Mouse (Mus musculus) heart, embryonic 16.5 days (tissue): ENCODE data around the gene Mnd1. TPM values are rescaled to one million over a fixed set of nuclear protein-coding genes. Genes with fewer than 3 reads are reported as not detected.

ENCODE experiments used
- ATAC-seq: fragments of 200-750 bp; cut with Nextera tagmentation; replicated peaks from 2 replicates; pipeline ENCODE4 v1.8.0; 2017; ENCODE audit warnings: moderate number of reproducible peaks; ENCODE audit not compliant: insufficient read depth, low FRiP score; ENCODE audit errors: extremely low read depth
- H3K27ac ChIP-seq: fragments of 300-500 bp; sonication (generic); 2 replicates; pipeline ENCODE4 v1.5.1; 2014; ENCODE audit warnings: mild to moderate bottlenecking, low read length, control low read depth, moderate library complexity
- H3K27me3 ChIP-seq: fragments of 300-500 bp; sonication (generic); 2 replicates; pipeline ENCODE4 v1.6.1; 2014; ENCODE audit warnings: low read length, mixed read lengths; ENCODE audit not compliant: control insufficient read depth, insufficient read depth
- H3K36me3 ChIP-seq: fragments of 300-500 bp; sonication (generic); 2 replicates; pipeline ENCODE4 v1.6.1; 2014; ENCODE audit not compliant: control insufficient read depth, insufficient read depth
- H3K4me1 ChIP-seq: fragments of 300-500 bp; sonication (generic); 2 replicates; pipeline ENCODE4 v1.6.1; 2014; ENCODE audit warnings: low read length, mixed read lengths; ENCODE audit not compliant: control insufficient read depth, insufficient read depth
- H3K4me2 ChIP-seq: fragments of 300-500 bp; sonication (generic); 2 replicates; pipeline ENCODE4 v1.6.1; 2014; ENCODE audit warnings: low read depth, mild to moderate bottlenecking, control low read depth, low read length
- H3K4me3 ChIP-seq: fragments of 300-500 bp; sonication (generic); 2 replicates; pipeline ENCODE4 v1.5.1; 2014; ENCODE audit warnings: mild to moderate bottlenecking, control low read depth, low read length
- H3K9ac ChIP-seq: fragments of 300-500 bp; sonication (generic); 2 replicates; pipeline ENCODE4 v1.6.1; 2014; ENCODE audit warnings: low read length, control low read depth
- H3K9me3 ChIP-seq: fragments of 300-500 bp; sonication (generic); replicated peaks from 2 replicates; pipeline ENCODE4 v1.6.1; 2016; ENCODE audit warnings: low read length; ENCODE audit not compliant: control insufficient read depth
- WGBS: fragments of 180-500 bp; shearing (Covaris S2); extraction: QIAGEN DNeasy Blood & Tissue Kit; methylation state at CpG from one replicate; pipeline ENCODE4 v1.1.7; 2014; 5-methylcytosine and 5-hydroxymethylcytosine counted together
- polyA plus RNA-seq: library from polyadenylated mRNA; unstranded; fragments of >200 nt; fragmentation: Nextera tagmentation; extraction: Ambion mirVana; gene quantifications from 2 replicates; pipeline ENCODE4 v1.2.1, GENCODE M21; 2015

Gene Mnd1
- polyA plus RNA-seq, 1 experiment from 2014 or later: 10.6 TPM

DNA sequence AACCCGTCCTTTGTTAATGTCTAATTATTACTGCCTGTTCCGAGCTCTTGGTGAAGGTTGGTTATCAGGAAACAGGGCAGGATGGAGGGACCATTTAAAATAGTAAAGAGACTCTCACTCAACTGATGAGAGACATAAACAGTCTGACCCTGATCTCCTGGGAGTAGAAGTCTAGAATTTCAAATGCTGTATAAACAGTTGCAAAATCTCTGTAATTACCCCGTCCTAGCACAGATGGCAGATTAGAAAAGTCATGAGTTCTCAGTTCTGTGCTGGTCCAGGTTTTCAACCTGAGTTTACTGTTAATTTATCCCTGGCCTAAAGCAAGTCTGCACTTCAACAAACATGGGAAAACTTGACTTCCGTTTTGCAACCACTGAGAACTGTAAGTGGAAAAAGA, 95.5 kb downstream of the Mnd1 start:
- H3K4me2 ChIP-seq: peak overlapping the region; percentile 28; the same call in 1 of the 2 replicates
- 35% methylated on average over 4 of the region's 4 CpGs for whole genome bisulfite sequencing

DNA sequence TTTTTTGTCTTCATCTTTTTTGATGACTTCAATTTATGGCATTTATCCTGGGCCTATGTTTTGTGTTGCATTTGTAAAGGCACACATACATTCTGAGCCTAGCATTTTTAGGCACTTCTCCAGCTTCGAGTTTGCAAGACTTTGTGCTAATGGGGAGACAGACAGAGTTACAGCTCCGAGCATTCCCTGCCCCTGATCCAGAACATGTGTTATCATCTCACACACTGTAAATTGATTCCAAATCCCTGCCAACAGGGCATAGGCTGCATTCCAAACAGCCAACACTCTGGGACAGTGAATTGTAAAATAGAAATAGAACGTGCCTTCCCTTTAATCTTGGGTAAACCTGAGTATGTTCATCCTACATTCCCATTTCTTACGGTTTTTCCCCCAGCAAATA, 95.9 kb downstream of the Mnd1 start:
- H3K4me2 ChIP-seq: peak overlapping the region; percentile 28; the same call in 1 of the 2 replicates
- no peaks in the 10 kb centered on the region for H3K27me3 ChIP-seq
- no peak overlapping the region for H3K4me3 ChIP-seq
- 21% methylated on average over 4 of the region's 4 CpGs for WGBS
- peaks cover 22% of the 10 kb centered on the region for H3K4me1 ChIP-seq
- H3K36me3 ChIP-seq: no peaks in the 10 kb centered on the region
- H3K9ac ChIP-seq: no peak overlapping the region
- peak overlapping the region; percentile 77 for H3K27ac ChIP-seq
- peaks cover 4% of the 10 kb centered on the region; the same call in 1 of the 2 replicates for H3K9me3 ChIP-seq
- ATAC-seq: 0 out of 2 replicates have a peak, but pooled peaks have one; percentile 73

More for the DNA sequence above, 95.5 kb downstream of the Mnd1 start:
- Histone ChIP-seq H3K27ac (peak overlapping the region; percentile 77), H3K4me3 (no peak overlapping the region), H3K27me3 (no peaks in the 10 kb centered on the region), H3K9ac (no peak overlapping the region), H3K36me3 (no peaks in the 10 kb centered on the region), H3K4me1 (peaks cover 22% of the 10 kb centered on the region), H3K9me3 (peaks cover 4% of the 10 kb centered on the region; the same call in 1 of the 2 replicates)
- ATAC-seq: no peak

DNA sequence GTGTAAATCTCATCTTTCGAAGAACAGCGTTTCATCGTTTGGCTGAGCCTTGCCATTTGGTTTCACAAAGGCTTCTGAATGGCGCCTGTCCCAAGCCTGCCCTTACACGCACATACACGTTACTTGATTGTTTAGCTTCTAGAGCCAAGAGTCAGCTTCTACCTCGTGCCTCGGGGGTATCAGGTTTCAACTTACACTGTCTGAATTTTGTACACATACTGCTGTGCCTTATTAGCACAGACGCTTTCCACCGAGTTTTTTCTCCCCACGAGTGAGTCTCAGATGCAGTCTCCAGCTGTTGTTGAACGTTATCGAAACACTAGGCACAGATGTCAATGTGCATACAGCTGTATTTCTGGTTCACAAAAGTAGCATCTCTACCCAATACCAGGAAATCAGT, 96.3 kb downstream of the Mnd1 start:
- H3K27me3 ChIP-seq: no peaks in the 10 kb centered on the region
- no peaks in the 10 kb centered on the region for H3K36me3 ChIP-seq
- H3K4me3 ChIP-seq: no peak overlapping the region
- peaks cover 22% of the 10 kb centered on the region for H3K4me1 ChIP-seq
- 48% methylated on average over 13 of the region's 13 CpGs for WGBS
- H3K27ac ChIP-seq: peak overlapping the region; percentile 77
- peak; percentile 65; the same call in 1 of the 2 replicates for ATAC-seq
- peak overlapping the region; percentile 30; the same call in 1 of the 2 replicates for H3K4me2 ChIP-seq
- peaks cover 4% of the 10 kb centered on the region; the same call in 1 of the 2 replicates for H3K9me3 ChIP-seq
- H3K9ac ChIP-seq: 0 out of 2 replicates have a peak overlapping the region, but pooled peaks have one; percentile 15

DNA sequence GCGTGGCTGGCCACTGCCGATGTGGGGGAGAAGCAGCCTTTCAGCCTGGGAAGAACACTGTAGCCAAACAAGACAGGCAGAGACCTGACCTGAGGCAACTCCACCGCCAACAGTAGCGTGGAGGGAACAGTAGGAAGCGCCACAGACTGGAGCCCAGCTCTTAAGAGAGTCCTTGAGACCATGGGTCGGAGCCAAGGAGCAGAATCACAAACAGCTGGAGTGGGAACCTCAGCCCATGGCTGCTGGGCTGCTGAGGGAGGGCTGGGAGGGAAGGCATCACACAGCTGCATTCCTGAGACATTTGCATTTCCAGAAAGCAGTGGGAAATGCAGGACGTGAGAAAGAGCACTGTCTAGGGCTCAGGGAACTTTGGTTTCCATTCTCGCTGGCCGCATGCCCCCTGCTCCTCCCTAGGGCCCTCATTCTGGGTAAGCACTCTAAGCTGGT, 106.8 kb downstream of the Mnd1 start:
- peak overlapping the region; percentile 3; the same call in 1 of the 2 replicates for H3K4me2 ChIP-seq
- H3K4me3 ChIP-seq: no peak overlapping the region
- H3K36me3 ChIP-seq: no peaks in the 10 kb centered on the region
- H3K9ac ChIP-seq: no peak overlapping the region
- peaks cover 7% of the 10 kb centered on the region for H3K4me1 ChIP-seq
- no peaks in the 10 kb centered on the region for H3K9me3 ChIP-seq
- peak; percentile 79 for ATAC-seq
- H3K27ac ChIP-seq: peak overlapping the region; percentile 41; the same call in 1 of the 2 replicates
- 21% methylated on average over 9 of the region's 9 CpGs for WGBS
- H3K27me3 ChIP-seq: no peaks in the 10 kb centered on the region

DNA sequence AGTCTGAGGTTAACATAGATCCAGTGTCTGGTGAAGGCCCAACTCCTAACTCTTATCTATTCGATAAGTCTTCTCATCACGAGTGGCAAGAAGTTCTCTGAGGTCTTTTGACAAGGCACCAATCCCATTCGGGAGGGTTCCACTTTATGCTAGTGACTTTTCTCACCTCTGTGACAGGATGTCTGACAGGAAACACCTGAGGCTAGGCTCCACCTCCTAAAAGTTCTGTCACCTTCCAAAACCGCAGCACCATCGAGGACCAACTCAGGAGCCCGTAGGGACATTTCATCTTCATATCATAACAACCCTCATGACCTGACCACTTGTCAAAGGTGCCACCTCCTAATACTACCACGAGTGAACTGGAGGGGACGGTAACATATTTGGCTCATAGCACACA, 109.4 kb downstream of the Mnd1 start:
- no peaks in the 10 kb centered on the region for H3K36me3 ChIP-seq
- no peak overlapping the region for H3K4me3 ChIP-seq
- no peak overlapping the region for H3K4me2 ChIP-seq
- WGBS: 72% methylated on average over 8 of the region's 8 CpGs
- H3K27ac ChIP-seq: no peak overlapping the region
- no peak for ATAC-seq
- no peaks in the 10 kb centered on the region for H3K9me3 ChIP-seq
- no peak overlapping the region for H3K9ac ChIP-seq
- H3K4me1 ChIP-seq: peaks cover 7% of the 10 kb centered on the region
- no peaks in the 10 kb centered on the region for H3K27me3 ChIP-seq

DNA sequence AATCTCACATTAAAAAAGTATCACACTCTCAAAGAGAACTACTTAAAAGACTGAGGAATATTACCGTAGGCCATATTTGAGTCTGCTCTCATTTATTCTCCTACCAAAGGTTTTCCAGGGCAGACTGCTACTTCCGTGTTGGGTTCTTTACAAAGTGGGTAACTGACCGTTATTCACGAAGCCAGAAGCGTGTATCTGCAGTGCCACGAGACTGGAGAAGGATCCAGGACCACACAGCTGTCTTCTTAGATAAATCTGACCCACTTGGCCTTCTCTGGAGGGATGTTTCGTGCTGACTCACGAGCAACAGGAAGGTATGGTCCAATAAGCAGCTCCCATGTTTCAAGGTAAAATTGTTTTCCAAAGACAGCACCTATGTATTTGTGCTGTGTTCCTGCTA, 113.8 kb downstream of the Mnd1 start:
- no peak overlapping the region for H3K9ac ChIP-seq
- 88% methylated on average over 8 of the region's 8 CpGs for WGBS
- H3K27ac ChIP-seq: no peak overlapping the region
- H3K4me2 ChIP-seq: no peak overlapping the region
- no peaks in the 10 kb centered on the region for H3K27me3 ChIP-seq
- H3K4me3 ChIP-seq: no peak overlapping the region
- H3K9me3 ChIP-seq: no peaks in the 10 kb centered on the region
- H3K4me1 ChIP-seq: peaks cover 13% of the 10 kb centered on the region
- no peak for ATAC-seq
- H3K36me3 ChIP-seq: no peaks in the 10 kb centered on the region

DNA sequence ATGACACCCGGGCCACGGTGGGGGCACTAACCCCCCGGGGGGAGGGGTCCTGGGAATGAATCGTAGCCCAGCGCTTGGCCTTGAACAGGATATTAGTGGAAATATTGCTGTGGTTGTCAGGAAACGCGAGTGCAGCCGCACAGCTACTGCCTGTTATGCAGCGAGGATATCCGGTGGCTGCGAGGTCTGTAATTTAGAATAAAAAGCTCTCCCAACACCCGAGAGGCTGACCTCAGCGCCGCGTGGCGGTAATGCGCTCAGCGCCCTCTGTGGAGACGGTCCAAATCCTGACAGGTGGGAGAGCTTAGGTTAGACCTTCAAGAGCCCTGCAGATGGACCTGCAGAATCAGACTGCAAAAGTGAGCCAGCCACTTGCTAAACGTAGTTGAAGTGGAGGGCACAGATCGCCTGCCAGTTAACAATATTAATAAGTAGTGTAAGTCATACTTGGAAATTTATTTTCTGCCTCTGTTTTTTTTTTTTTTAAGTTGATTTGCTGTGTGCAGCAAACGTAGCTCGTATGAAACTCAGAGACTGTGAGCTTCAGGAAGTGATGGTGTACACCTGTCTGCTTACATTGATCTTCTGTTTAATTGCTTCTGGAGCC, 115.0 kb downstream of the Mnd1 start:
- peaks cover 13% of the 10 kb centered on the region for H3K4me1 ChIP-seq
- no peaks in the 10 kb centered on the region for H3K36me3 ChIP-seq
- H3K27ac ChIP-seq: peak overlapping the region; percentile 89
- WGBS: 4% methylated on average over 23 of the region's 23 CpGs
- peak overlapping the region; percentile 80 for H3K4me3 ChIP-seq
- H3K9me3 ChIP-seq: no peaks in the 10 kb centered on the region
- peak; percentile 78 for ATAC-seq
- H3K27me3 ChIP-seq: no peaks in the 10 kb centered on the region
- H3K9ac ChIP-seq: peak overlapping the region; percentile 98
- peak overlapping the region; percentile 93 for H3K4me2 ChIP-seq

DNA sequence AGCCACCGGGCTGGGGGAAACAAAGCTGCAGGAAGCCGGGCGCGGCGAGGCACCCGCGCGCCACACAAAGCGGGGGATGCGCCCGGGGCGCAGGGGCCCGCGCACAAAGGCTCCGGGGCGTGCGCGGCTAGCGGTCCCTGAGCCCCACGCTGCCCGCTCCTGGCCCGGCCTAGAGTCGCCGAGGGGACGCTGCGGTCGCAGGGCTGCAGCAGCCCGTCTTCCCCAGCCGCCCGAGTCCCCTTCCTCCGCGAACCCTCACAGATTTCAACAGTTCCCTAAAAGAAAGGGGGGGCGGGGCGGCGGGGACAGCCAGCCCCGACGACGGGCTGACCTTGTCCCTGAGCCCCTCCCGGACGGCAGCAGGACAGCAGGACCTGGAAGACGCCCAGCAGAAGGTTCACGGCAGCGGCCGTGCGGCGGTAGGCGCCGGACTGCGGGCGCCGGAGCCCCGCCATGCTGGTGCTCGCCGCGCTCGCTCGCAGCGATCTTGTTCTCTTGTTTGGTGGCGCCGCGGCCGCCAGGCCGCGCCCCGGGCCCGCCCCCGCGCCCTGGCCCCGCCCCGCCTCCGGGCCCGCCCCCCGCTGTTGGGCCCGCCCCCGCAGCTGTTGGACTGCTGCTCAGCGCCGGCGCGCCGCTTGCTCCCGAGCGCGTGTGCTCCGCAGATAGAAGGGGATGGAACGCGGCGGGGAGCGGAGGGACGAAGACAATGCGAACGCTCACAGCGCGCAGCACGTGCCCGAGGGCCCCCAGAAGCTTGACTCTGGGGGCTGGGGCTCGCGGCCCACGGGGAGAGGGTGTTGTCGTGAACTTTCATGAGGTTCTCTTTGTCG, 115.7 kb downstream of the Mnd1 start, which contains the start of gene Tmem131l:
TSS of gene Tmem131l (minus strand) at position 530 of the 830 bp plus-strand sequence.
- Histone ChIP-seq H3K9ac (peak within 1 kb of the TSS; percentile 98), H3K4me3 (peak within 1 kb of the TSS; percentile 80), H3K36me3 (no peaks in the 10 kb centered on the region), H3K4me1 (peaks cover 13% of the 10 kb centered on the region), H3K27ac (peak within 1 kb of the TSS; percentile 89), H3K9me3 (no peaks in the 10 kb centered on the region), H3K27me3 (no peaks in the 10 kb centered on the region), H3K4me2 (peak within 1 kb of the TSS; percentile 93)
- peak; percentile 96 for ATAC-seq
- under 1% methylated on average over 87 of the region's 100 CpGs for WGBS
